Mouse (Mus musculus): ENCODE results near the gene Mvb12b.

GRCm38 (mm10) chr2:33869689-33870343 lies 17.9 kb downstream of the Mvb12b start:
- TF ChIP-seq GATA1 (IDR thresholded peaks at IDR 0.05; ENCODE audit: low read length) (no peak), TAL1 (IDR thresholded peaks at IDR 0.05; ENCODE audit: low read length) (no peak)
